Mouse (Mus musculus) urinary bladder, postnatal 4 days (tissue): ENCODE data around the gene Map3k5.
A peak's percentile ranks its signal among the peaks of the same experiment; 100 is the strongest.
"Not testable (repeated sequence)": the region's sequence is repeated elsewhere in the genome, so short reads cannot be mapped to it uniquely, and the experiment has no call there.

Experiments used
- DNase-seq, 2 experiments: peaks; one replicate each; pipeline ENCODE4 v3.0.0; 2021 to 2022; ENCODE audit warnings: low spot score in 2 of 2

Gene Map3k5

DNA sequence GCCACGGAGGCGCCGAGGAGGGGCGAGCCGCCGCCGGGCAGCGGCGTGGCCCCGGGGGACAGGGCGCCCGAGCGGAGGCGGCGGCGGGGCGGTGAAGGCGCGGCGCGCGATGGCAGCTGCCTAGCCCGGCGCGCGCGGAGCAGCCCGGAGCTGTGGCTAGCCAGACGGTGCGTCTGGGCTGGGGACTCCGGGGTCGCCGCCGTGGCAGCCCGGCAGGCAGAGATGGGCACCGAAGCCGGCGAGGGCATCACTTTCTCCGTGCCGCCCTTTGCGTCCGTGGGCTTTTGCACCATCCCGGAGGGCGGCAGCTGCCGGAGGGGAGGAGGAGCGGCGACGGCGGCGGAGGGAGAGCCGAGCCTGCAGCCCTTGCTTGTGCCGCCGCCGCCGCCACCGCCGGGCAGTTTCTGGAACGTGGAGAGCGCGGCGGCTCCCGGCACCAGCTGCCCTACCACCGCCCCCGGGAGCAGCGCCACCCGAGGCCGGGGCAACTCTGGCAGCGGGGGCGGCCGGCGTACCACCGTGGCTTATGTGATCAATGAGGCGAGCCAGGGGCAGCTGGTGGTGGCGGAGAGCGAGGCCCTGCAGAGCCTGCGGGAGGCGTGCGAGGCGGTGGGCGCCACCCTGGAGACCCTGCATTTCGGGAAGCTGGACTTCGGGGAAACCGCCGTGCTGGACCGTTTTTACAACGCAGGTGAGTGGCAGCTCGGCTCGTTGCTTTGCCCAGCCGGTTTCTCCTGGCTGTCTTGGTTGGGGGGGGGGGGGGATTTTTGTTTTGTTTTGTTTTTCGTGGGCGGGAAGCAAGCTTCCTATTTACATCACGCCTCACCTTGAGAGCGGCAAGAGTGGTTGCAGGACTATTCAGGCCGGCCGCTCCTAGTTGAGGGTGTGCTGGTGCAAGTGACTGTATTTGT, at the start of gene Map3k5:
TSS of gene Map3k5 (plus strand) at position 89 of the 911 bp plus-strand sequence.
- DNase-seq: no peak

DNA sequence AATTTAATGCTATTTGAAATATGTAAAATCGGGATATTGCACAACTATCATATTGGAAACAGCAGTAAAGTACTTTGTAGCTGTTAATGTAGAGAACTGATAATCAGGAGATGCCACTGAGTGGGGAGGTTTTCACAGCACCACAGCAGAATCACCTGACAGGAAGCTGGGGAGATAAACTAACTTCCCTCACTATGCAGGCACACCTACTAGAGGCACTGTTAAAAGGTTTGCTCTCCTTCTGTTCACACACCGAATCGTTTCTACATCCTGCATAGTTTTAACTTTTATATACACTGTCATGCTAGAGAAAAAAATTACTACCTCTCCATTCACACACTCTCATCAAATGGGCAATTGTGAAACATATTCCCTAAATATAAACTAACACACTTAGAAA, 48.0 kb upstream of the Map3k5 start:
- no peak for DNase-seq

DNA sequence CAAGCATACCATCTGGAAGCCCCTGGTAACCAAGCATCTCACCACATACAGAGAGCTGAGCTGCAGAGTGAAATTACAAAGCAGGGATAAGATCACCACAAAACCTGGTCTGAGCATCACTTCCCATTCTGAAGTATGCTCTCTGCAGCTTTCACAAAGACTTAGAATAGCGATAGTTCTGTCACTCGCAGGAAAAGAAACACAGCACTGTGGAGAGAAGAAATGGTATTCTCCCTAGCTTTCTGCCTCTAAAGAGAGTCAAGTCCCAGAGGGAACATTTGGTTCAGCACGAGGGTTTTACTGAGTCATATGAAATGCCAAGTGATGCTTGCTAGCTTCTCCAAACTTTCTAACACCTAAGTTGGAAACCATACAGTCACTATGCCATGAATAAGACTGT, 44.4 kb upstream of the Map3k5 start:
- DNase-seq: no peak

GRCm38 (mm10) chr10:19891686-19892085, 42.6 kb upstream of the Map3k5 start:
- DNase-seq: no peak

GRCm38 (mm10) chr10:19893146-19893545, 41.1 kb upstream of the Map3k5 start:
- no peak for DNase-seq

GRCm38 (mm10) chr10:19893976-19894375, 40.3 kb upstream of the Map3k5 start:
- no peak for DNase-seq

- DNase-seq: no peak
Measured at GRCm38 (mm10) chr10:19900191-19900590, 34.1 kb upstream of the Map3k5 start.

DNA sequence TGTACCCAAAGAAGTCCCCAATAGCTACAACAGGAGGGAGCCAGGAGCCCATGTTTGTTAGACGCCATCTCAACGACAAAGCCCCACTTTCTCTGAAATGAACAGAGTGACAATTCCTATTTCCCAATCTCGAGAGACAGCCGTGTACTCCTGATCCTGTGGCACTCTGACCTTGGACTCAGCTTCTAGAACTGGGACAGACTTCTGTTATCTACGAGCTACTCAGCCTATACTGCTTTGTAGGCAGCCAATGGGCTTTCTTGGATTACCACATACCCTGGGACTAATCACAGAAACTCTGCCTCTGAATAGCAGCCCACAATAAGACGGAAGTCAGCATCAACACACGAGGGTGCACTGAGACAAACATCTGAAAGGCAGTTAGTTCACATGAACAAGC, 32.3 kb upstream of the Map3k5 start:
- no peak for DNase-seq

DNA sequence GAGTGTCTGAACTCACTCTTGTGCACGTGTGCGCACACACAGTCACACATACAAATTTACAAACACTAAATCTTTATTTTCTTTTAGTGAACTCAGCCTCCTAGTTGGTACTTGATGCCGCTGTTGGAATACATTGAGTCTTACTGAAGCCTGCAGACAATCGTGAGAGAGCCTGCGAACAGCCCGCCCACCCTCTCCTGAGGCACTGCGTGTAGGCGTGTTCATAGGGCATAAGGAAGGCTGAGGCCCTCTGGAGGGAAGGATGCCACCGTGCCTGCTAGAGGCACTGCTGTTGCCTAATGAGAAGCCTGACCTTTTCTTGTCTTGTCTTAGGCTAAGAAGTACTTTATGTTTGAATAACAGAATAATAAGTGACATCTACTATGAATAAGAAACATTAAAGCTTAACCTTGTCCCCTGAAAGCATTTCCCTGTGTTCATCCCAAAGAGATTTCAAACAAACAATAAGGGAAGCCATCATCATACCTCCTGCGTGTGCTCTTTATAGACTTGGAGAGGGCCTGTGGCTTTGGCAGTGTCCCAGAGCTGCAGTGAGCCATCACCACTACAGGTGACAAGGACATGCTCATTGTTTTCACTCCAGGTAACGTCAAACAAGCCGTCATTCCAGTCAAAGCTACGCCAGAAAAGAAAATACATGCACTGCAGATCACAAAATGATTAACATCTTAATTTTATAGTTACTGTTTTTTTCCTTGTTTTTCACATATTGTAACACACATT, 30.0 kb upstream of the Map3k5 start:
- no peak for DNase-seq

DNA sequence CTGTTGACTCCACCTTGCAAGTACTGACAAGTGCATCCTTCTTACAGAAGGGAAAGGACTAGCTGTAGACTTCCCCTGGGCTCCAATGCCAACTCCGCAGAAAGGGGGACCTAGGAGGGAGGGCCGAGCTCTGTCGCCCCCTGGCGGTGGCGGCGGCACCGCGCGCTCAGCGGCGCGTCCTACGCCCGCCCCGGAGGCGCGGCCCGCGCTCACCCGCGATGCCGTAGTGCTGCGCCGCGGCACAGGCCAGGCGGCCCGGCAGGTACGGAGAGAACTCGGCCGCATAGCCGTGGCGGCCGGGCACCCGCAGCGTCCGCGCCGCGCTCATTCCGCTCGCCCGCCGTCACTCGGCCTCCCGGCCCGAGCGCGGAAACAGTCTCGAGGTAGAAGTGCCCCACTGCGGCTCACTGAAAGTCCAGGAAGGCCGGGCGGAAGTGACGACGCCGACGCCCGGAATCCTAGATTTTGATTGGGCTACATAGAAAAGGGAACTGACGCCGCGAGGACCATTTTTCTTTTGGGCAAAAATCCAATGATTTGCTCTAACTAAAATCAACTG, 26.9 kb upstream of the Map3k5 start, which contains the start of gene Pex7:
TSS of gene Pex7 (minus strand) at position 444 of the 559 bp plus-strand sequence.
- DNase-seq: peak; percentile 89 to 90

DNA sequence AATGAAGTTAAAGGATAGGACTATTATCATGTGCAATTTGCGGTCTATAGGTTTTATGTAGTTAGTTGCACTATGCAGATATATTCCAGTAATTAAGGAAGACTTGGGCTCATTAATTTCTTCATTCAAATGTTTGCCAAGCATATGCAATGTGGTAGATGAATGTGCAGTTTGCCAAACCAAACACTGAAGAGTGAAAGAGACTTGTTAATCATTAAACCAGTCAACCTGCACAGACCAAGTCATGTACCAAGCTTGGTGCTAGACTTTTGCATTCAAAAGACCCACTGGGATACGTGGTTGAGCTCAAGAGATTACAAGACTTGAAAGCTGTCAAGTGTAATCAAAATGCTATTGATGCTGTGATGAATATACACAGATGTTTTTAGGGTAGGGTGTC, 26.2 kb upstream of the Map3k5 start:
- no peak for DNase-seq

- DNase-seq: no peak
Measured at GRCm38 (mm10) chr10:19910516-19910915, 23.8 kb upstream of the Map3k5 start.

DNA sequence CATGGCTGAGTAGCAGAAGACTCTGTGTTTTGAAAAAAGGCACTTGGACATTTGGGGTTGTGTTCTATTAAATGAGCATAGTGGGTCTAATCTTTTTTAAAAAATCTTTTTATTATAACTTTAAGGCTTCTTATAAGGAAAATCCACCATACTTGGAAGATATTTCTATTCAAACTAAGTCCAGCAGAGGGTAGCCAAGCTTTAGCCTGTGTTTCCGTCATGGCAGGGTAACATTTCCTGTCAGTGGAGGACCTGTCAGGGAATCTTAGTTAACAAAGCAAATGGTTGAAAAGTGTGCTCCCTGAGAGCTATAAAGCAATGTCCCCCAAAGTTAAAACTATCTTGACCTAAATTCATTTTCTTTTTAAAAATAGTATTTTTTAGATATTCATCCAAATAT, 22.7 kb upstream of the Map3k5 start:
- no peak for DNase-seq

- DNase-seq: no peak
Measured at GRCm38 (mm10) chr10:19913806-19914205, 20.5 kb upstream of the Map3k5 start.

DNA sequence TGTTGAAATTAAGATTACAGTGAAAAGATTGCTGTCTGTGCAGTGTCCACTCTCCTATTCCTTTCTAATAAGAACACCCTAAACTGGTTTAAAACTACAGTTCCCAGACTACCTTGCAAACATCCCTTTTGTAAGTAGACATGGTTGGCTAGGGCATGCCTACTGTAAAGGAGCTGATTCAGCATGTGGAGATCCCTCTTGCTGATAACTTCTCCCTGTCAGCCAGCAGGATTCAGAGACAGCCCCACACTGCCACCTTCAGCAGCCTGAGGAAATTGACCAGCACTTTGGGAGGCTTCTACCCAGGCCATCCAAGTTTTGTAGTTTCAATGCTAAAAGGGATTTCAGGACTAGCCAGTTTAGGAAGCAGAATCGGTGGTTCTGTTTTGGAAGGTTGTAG, 19.0 kb upstream of the Map3k5 start:
- peak; percentile 38 to 64 for DNase-seq

DNA sequence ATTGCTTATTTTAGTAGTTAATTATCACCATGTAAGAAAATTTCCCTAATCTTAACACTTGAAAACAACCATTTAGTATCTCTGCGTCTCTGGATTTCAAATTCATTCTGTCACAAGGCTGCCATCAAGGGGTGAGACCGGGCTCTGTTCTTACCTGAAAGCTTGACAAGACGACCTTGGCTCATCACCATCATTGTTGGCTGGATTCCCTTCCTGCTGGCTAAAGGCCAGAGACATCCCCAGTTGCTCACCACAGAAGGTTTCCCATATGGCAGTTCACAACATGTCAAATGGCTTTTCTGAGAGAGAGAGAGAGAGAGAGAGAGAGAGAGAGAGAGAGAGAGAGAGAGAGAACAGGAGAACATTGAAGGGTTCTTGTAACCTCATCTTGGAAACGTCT, 11.9 kb upstream of the Map3k5 start:
- no peak for DNase-seq

DNA sequence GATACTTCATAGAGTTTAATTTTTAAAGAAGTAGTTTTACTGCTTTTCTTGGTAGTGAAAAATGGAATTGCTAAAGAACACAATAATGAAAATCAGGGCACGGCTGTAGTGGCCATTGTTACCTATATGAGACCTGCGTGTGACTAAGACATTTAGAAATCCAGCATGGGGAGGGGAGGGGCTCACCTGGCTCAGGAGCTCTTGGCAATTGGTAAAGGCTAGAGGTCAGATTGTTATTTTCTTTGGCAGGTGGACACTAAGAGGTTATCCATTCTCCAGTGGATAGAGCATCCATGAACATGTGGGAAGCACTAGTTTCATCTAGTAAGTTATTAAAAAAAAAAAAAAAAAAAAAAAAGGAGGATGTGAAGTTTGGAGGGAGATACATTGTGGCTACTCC, 10.0 kb upstream of the Map3k5 start:
- no peak for DNase-seq

GRCm38 (mm10) chr10:19926391-19926897, 7.8 kb upstream of the Map3k5 start:
- not testable (repeated sequence) for DNase-seq

DNA sequence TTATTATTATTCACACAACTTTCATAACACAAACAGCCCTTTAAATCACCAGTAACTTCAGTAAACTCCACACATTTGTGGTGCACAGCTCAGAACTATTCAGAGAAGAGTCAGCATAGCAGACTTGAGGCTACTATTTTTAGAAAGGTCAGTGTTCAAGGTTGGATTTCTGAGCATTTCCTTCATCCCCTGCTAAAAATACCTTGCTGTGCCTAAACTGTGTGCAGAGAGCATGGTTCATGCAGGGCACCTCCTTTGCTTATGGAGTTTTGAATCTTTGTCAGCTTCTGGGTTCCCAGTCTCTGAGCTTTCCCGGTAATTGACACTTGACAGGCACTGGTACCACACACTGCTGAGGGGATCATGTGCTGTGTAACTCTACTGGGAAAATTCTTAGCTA, 6.1 kb upstream of the Map3k5 start:
- DNase-seq: no peak

GRCm38 (mm10) chr10:19932986-19933385, 1.3 kb upstream of the Map3k5 start:
- no peak for DNase-seq

DNA sequence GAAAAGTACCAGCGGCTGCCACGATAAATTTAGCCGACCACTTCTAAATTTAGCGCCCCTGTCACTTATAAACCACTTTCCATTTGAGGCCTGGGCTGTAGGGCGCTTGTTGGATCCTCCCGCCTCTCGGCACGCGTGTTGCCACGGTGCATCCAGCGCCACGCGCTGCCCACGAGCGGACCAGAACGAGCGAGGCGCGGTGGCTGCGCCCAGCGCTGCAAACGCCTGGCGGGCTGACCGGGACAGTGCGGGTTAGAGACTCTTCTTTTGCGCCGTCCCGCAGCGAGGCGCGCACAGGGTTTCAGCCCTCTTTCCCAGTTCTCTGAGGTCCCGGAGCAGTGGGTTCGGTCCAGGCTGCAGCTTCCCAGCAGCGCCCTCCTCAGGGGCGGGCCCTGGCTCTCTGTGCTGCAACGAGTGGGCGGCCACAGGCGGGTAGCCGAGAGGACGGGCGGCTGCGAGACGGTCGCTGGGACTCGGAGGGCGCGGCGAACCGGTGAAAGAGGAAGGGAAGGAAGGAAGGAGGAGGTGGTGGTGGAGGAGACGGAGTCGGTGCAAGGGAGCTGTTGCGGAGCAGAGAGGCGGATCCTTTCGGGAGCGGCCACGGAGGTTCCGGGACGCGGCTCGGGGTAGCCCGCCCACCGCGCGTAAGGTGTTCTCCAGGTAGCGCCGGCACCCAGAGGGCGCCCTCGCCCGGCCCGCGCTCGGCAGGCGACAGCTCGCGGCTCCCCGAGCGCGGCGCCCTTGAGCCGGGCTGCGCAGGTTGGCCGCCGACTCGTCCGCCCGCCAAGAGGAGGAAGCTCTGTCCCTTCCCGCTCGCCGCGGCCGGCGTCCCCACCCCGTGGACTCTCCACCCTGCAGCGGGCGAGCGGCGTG, 525 bp upstream of the Map3k5 start:
- DNase-seq: peak; percentile 78 to 80
